Mouse (Mus musculus) hindbrain, embryonic 11.5 days (tissue): Measurements from ENCODE around the gene Gpd1. TPM values are rescaled to one million over a fixed set of nuclear protein-coding genes. Genes with fewer than 3 reads are reported as not detected.

Source experiments
- ATAC-seq: fragments of 200-750 bp; cut with Nextera tagmentation; 2 replicates; pipeline ENCODE4 v1.8.0; 2017; ENCODE audit warnings: mild to moderate bottlenecking, moderate TSS enrichment, moderate library complexity; ENCODE audit not compliant: low FRiP score
- DNase-seq: peaks from one replicate; pipeline ENCODE4 v3.0.0-alpha.2; 2015; ENCODE audit warnings: low spot score
- H3K27ac ChIP-seq: fragments of 300-500 bp; sonication (generic); 2 replicates; pipeline ENCODE4 v1.5.1; 2014; ENCODE audit warnings: mild to moderate bottlenecking, low read depth, low read length
- H3K27me3 ChIP-seq: fragments of 300-500 bp; sonication (generic); 2 replicates; pipeline ENCODE4 v1.6.1; 2014; ENCODE audit warnings: mild to moderate bottlenecking, low read length, moderate library complexity, mixed read lengths; ENCODE audit not compliant: control insufficient read depth, insufficient read depth
- H3K36me3 ChIP-seq: fragments of 300-500 bp; sonication (generic); 2 replicates; pipeline ENCODE4 v1.6.1; 2014; ENCODE audit warnings: mild to moderate bottlenecking, low read length, moderate library complexity, mixed read lengths; ENCODE audit not compliant: control insufficient read depth, insufficient read depth
- H3K4me1 ChIP-seq: fragments of 300-500 bp; sonication (generic); replicated peaks from 2 replicates; pipeline ENCODE4 v1.6.1; 2014; ENCODE audit warnings: low read length, mixed read lengths; ENCODE audit not compliant: control insufficient read depth, insufficient read depth
- H3K4me2 ChIP-seq: fragments of 300-500 bp; sonication (generic); replicated peaks from 2 replicates; pipeline ENCODE4 v1.6.1; 2014; ENCODE audit warnings: mild to moderate bottlenecking, low read depth, low read length
- H3K4me3 ChIP-seq: fragments of 300-500 bp; sonication (generic); 2 replicates; pipeline ENCODE4 v1.5.1; 2014; ENCODE audit warnings: low read depth, low read length
- H3K9ac ChIP-seq: fragments of 300-500 bp; sonication (generic); 2 replicates; pipeline ENCODE4 v1.6.1; 2014; ENCODE audit warnings: low read depth, low read length
- H3K9me3 ChIP-seq: fragments of 300-500 bp; sonication (generic); 2 replicates; pipeline ENCODE4 v1.6.1; 2016; ENCODE audit warnings: low read length; ENCODE audit not compliant: control insufficient read depth
- WGBS: fragments of 180-500 bp; shearing (Covaris S2); extraction: QIAGEN DNeasy Blood & Tissue Kit; methylation state at CpG from one replicate; pipeline ENCODE4 v1.1.7; 2014; 5-methylcytosine and 5-hydroxymethylcytosine counted together
- polyA plus RNA-seq: library from polyadenylated mRNA; unstranded; fragments of >200 nt; fragmentation: Nextera tagmentation; extraction: Ambion mirVana; gene quantifications from 2 replicates; pipeline ENCODE4 v1.2.1, GENCODE M21; 2014

Gpd1 gene
- polyA plus RNA-seq, 1 experiment from 2014 or later: 0.25 TPM

GRCm38 (mm10) chr15:99677089-99677488 lies 40.2 kb upstream of the Gpd1 start:
- Histone ChIP-seq H3K36me3 (no peaks in the 10 kb centered on the region), H3K4me3 (no peak overlapping the region), H3K4me1 (peaks cover 7% of the 10 kb centered on the region; the same call in 1 of the 2 replicates), H3K27me3 (no peaks in the 10 kb centered on the region; the same call in 1 of the 2 replicates), H3K4me2 (no peak overlapping the region), H3K9ac (no peak overlapping the region), H3K27ac (peak overlapping the region; percentile 74), H3K9me3 (no peaks in the 10 kb centered on the region)
- 25% methylated on average over 8 of the region's 8 CpGs for WGBS
- peak; percentile 56 for DNase-seq
- ATAC-seq: peak; percentile 75; the same call in 1 of the 2 replicates

GRCm38 (mm10) chr15:99678063-99678800 lies 39.1 kb upstream of the Gpd1 start:
- Histone ChIP-seq H3K27ac (no peak overlapping the region), H3K36me3 (no peaks in the 10 kb centered on the region), H3K9ac (no peak overlapping the region), H3K4me2 (no peak overlapping the region), H3K9me3 (no peaks in the 10 kb centered on the region), H3K4me1 (peaks cover 5% of the 10 kb centered on the region; the same call in 1 of the 2 replicates), H3K4me3 (no peak overlapping the region), H3K27me3 (no peaks in the 10 kb centered on the region)
- ATAC-seq (peak; percentile 43), DNase-seq (no peak)
- 18% methylated on average over 13 of the region's 13 CpGs for WGBS

GRCm38 (mm10) chr15:99679008-99679407 lies 38.3 kb upstream of the Gpd1 start:
- Histone ChIP-seq H3K27ac (no peak overlapping the region), H3K4me3 (no peak overlapping the region)

GRCm38 (mm10) chr15:99682880-99683279 lies 34.4 kb upstream of the Gpd1 start:
- Histone ChIP-seq H3K36me3 (no peaks in the 10 kb centered on the region), H3K4me2 (no peak overlapping the region), H3K27ac (no peak overlapping the region), H3K9me3 (no peaks in the 10 kb centered on the region), H3K27me3 (no peaks in the 10 kb centered on the region), H3K9ac (no peak overlapping the region), H3K4me1 (no peaks in the 10 kb centered on the region; the same call in 1 of the 2 replicates), H3K4me3 (no peak overlapping the region)
- ATAC-seq: no peak
- peak; percentile 33 for DNase-seq
- WGBS: 90% methylated on average over 7 of the region's 7 CpGs

More at GRCm38 (mm10) chr15:99679008-99679407, 38.3 kb upstream of the Gpd1 start:
- Histone ChIP-seq H3K9me3 (no peaks in the 10 kb centered on the region), H3K27me3 (no peaks in the 10 kb centered on the region), H3K4me1 (peaks cover 5% of the 10 kb centered on the region; the same call in 1 of the 2 replicates), H3K9ac (no peak overlapping the region), H3K4me2 (no peak overlapping the region), H3K36me3 (no peaks in the 10 kb centered on the region)
- ATAC-seq (no peak), DNase-seq (no peak)
- WGBS: 68% methylated on average over 7 of the region's 7 CpGs

- WGBS: 92% methylated on average over 5 of the region's 5 CpGs
- H3K27ac ChIP-seq: no peak overlapping the region
- no peak for ATAC-seq
Observed at GRCm38 (mm10) chr15:99684156-99684555, 33.2 kb upstream of the Gpd1 start.

GRCm38 (mm10) chr15:99688712-99689111 lies 28.6 kb upstream of the Gpd1 start:
- WGBS: 8% methylated on average over 4 of the region's 4 CpGs
- ATAC-seq (peak; percentile 38; the same call in 1 of the 2 replicates), DNase-seq (peak; percentile 81)
- Histone ChIP-seq H3K4me3 (no peak overlapping the region), H3K9me3 (no peaks in the 10 kb centered on the region), H3K9ac (no peak overlapping the region), H3K27ac (no peak overlapping the region), H3K36me3 (no peaks in the 10 kb centered on the region), H3K4me2 (no peak overlapping the region), H3K4me1 (peaks cover 6% of the 10 kb centered on the region; the same call in 1 of the 2 replicates), H3K27me3 (no peaks in the 10 kb centered on the region)

More at GRCm38 (mm10) chr15:99684156-99684555, 33.2 kb upstream of the Gpd1 start:
- no peak overlapping the region for H3K4me3 ChIP-seq
- no peaks in the 10 kb centered on the region for H3K27me3 ChIP-seq
- H3K36me3 ChIP-seq: no peaks in the 10 kb centered on the region
- no peak overlapping the region for H3K9ac ChIP-seq
- no peak overlapping the region for H3K4me2 ChIP-seq
- no peak for DNase-seq
- H3K4me1 ChIP-seq: no peaks in the 10 kb centered on the region
- no peaks in the 10 kb centered on the region for H3K9me3 ChIP-seq

GRCm38 (mm10) chr15:99690924-99691323 lies 26.4 kb upstream of the Gpd1 start:
- no peaks in the 10 kb centered on the region for H3K9me3 ChIP-seq
- H3K4me3 ChIP-seq: no peak overlapping the region
- ATAC-seq (no peak), DNase-seq (no peak)
- no peak overlapping the region for H3K4me2 ChIP-seq
- H3K4me1 ChIP-seq: peaks cover 6% of the 10 kb centered on the region; the same call in 1 of the 2 replicates
- no peak overlapping the region for H3K9ac ChIP-seq
- 22% methylated on average over 4 of the region's 4 CpGs for WGBS
- H3K36me3 ChIP-seq: no peaks in the 10 kb centered on the region
- H3K27ac ChIP-seq: peak overlapping the region; percentile 33; the same call in 1 of the 2 replicates
- H3K27me3 ChIP-seq: no peaks in the 10 kb centered on the region

GRCm38 (mm10) chr15:99691976-99692375 lies 25.3 kb upstream of the Gpd1 start:
- H3K4me1 ChIP-seq: peaks cover 6% of the 10 kb centered on the region; the same call in 1 of the 2 replicates
- H3K27me3 ChIP-seq: no peaks in the 10 kb centered on the region
- H3K4me2 ChIP-seq: no peak overlapping the region
- DNase-seq (peak; percentile 54), ATAC-seq (peak; percentile 59)
- 47% methylated on average over 9 of the region's 9 CpGs for WGBS
- H3K27ac ChIP-seq: peak overlapping the region; percentile 70
- H3K36me3 ChIP-seq: no peaks in the 10 kb centered on the region
- no peaks in the 10 kb centered on the region for H3K9me3 ChIP-seq
- peak overlapping the region; percentile 47 for H3K9ac ChIP-seq
- no peak overlapping the region for H3K4me3 ChIP-seq

GRCm38 (mm10) chr15:99697309-99697708 lies 20.0 kb upstream of the Gpd1 start:
- Histone ChIP-seq H3K4me3 (no peak overlapping the region), H3K9me3 (no peaks in the 10 kb centered on the region), H3K4me1 (0 out of 2 replicates have a peak, but pooled peaks cover under 1% of the 10 kb centered on the region), H3K27me3 (no peaks in the 10 kb centered on the region), H3K9ac (no peak overlapping the region), H3K27ac (no peak overlapping the region), H3K4me2 (no peak overlapping the region), H3K36me3 (no peaks in the 10 kb centered on the region)
- 35% methylated on average over 2 of the region's 2 CpGs for WGBS
- ATAC-seq (no peak), DNase-seq (no peak)
